Mouse (Mus musculus): ENCODE results near the gene Lactbl1. TPM values are rescaled to one million over a fixed set of nuclear protein-coding genes. Genes with fewer than 3 reads are reported as not detected.

The Lactbl1 gene
- polyA plus RNA-seq, 1 experiment: 0.04 TPM

- H3K4me3 ChIP-seq (replicated peaks): no peak overlapping the region
- no peaks in the 10 kb centered on the region for H3K36me3 ChIP-seq (replicated peaks; ENCODE audit: low read length)
- H3K9me3 ChIP-seq: no peaks in the 10 kb centered on the region
- TF ChIP-seq FLI1 (IDR thresholded peaks at IDR 0.05; ENCODE audit: low read length) (no peak), GATA1 (IDR thresholded peaks at IDR 0.05; ENCODE audit: borderline replicate concordance, low read length) (no peak)
- peaks cover 54% of the 10 kb centered on the region for H3K4me1 ChIP-seq
- peaks cover 18% of the 10 kb centered on the region for H3K27me3 ChIP-seq (replicated peaks)
Measured at GRCm38 (mm10) chr4:136672335-136673090, 50.1 kb downstream of the Lactbl1 start.

GRCm38 (mm10) chr4:136675439-136675838 is 53.0 kb downstream of the Lactbl1 start:
- no peak for TF ChIP-seq FLI1 (IDR thresholded peaks at IDR 0.05; ENCODE audit: low read length)
- TF ChIP-seq GATA1 (IDR thresholded peaks at IDR 0.05; ENCODE audit: borderline replicate concordance, low read length): no peak
- H3K4me1 ChIP-seq: peaks cover 67% of the 10 kb centered on the region
- no peak overlapping the region for H3K4me3 ChIP-seq (replicated peaks)
- H3K9me3 ChIP-seq: no peaks in the 10 kb centered on the region
- peaks cover 12% of the 10 kb centered on the region for H3K27me3 ChIP-seq (replicated peaks)
- no peaks in the 10 kb centered on the region for H3K36me3 ChIP-seq (replicated peaks; ENCODE audit: low read length)

GRCm38 (mm10) chr4:136678480-136678879 is 56.1 kb downstream of the Lactbl1 start:
- H3K9me3 ChIP-seq: no peaks in the 10 kb centered on the region
- no peaks in the 10 kb centered on the region for H3K36me3 ChIP-seq (replicated peaks; ENCODE audit: low read length)
- peaks cover 82% of the 10 kb centered on the region for H3K4me1 ChIP-seq
- TF ChIP-seq FLI1 (IDR thresholded peaks at IDR 0.05; ENCODE audit: low read length): no peak
- no peak for TF ChIP-seq GATA1 (IDR thresholded peaks at IDR 0.05; ENCODE audit: borderline replicate concordance, low read length)
- H3K4me3 ChIP-seq (replicated peaks): no peak overlapping the region
- H3K27me3 ChIP-seq (replicated peaks): peaks cover 4% of the 10 kb centered on the region

- peaks cover 2% of the 10 kb centered on the region for H3K27me3 ChIP-seq (replicated peaks)
- TF ChIP-seq FLI1 (IDR thresholded peaks at IDR 0.05; ENCODE audit: low read length) (no peak), GATA1 (IDR thresholded peaks at IDR 0.05; ENCODE audit: borderline replicate concordance, low read length) (no peak)
Measured at GRCm38 (mm10) chr4:136679221-136679620, 56.8 kb downstream of the Lactbl1 start.

GRCm38 (mm10) chr4:136680641-136681040 is 58.2 kb downstream of the Lactbl1 start:
- H3K36me3 ChIP-seq (replicated peaks; ENCODE audit: low read length): no peaks in the 10 kb centered on the region
- no peak overlapping the region for H3K4me3 ChIP-seq (replicated peaks)
- H3K4me1 ChIP-seq: peaks cover 89% of the 10 kb centered on the region
- no peaks in the 10 kb centered on the region for H3K9me3 ChIP-seq
- TF ChIP-seq FLI1 (IDR thresholded peaks at IDR 0.05; ENCODE audit: low read length): no peak
- no peak for TF ChIP-seq GATA1 (IDR thresholded peaks at IDR 0.05; ENCODE audit: borderline replicate concordance, low read length)
- H3K27me3 ChIP-seq (replicated peaks): peaks cover 2% of the 10 kb centered on the region

More at GRCm38 (mm10) chr4:136679221-136679620, 56.8 kb downstream of the Lactbl1 start:
- Histone ChIP-seq H3K36me3 (replicated peaks; ENCODE audit: low read length) (no peaks in the 10 kb centered on the region), H3K4me3 (replicated peaks) (no peak overlapping the region), H3K4me1 (peaks cover 82% of the 10 kb centered on the region), H3K9me3 (no peaks in the 10 kb centered on the region)

- Histone ChIP-seq H3K36me3 (replicated peaks; ENCODE audit: low read length) (no peaks in the 10 kb centered on the region), H3K4me3 (replicated peaks) (no peak overlapping the region), H3K9me3 (no peaks in the 10 kb centered on the region), H3K4me1 (peaks cover 57% of the 10 kb centered on the region), H3K27me3 (replicated peaks) (peaks cover 4% of the 10 kb centered on the region)
- TF ChIP-seq FLI1 (IDR thresholded peaks at IDR 0.05; ENCODE audit: low read length): no peak
- TF ChIP-seq GATA1 (IDR thresholded peaks at IDR 0.05; ENCODE audit: borderline replicate concordance, low read length): no peak
Measured at GRCm38 (mm10) chr4:136684485-136684884, 62.1 kb downstream of the Lactbl1 start.

GRCm38 (mm10) chr4:136685431-136685869 is 63.0 kb downstream of the Lactbl1 start:
- H3K9me3 ChIP-seq: no peaks in the 10 kb centered on the region
- TF ChIP-seq GATA1 (IDR thresholded peaks at IDR 0.05; ENCODE audit: borderline replicate concordance, low read length): no peak
- TF ChIP-seq FLI1 (IDR thresholded peaks at IDR 0.05; ENCODE audit: low read length): no peak
- no peak overlapping the region for H3K4me3 ChIP-seq (replicated peaks)
- no peaks in the 10 kb centered on the region for H3K36me3 ChIP-seq (replicated peaks; ENCODE audit: low read length)
- peaks cover 10% of the 10 kb centered on the region for H3K27me3 ChIP-seq (replicated peaks)
- H3K4me1 ChIP-seq: peaks cover 52% of the 10 kb centered on the region

- TF ChIP-seq GATA1 (IDR thresholded peaks at IDR 0.05; ENCODE audit: borderline replicate concordance, low read length) (no peak), FLI1 (IDR thresholded peaks at IDR 0.05; ENCODE audit: low read length) (no peak)
Measured at GRCm38 (mm10) chr4:136688113-136688512, 65.7 kb downstream of the Lactbl1 start.

More at GRCm38 (mm10) chr4:136688113-136688512, 65.7 kb downstream of the Lactbl1 start:
- H3K4me1 ChIP-seq: peaks cover 35% of the 10 kb centered on the region
- H3K9me3 ChIP-seq: peaks cover 5% of the 10 kb centered on the region
- H3K27me3 ChIP-seq (replicated peaks): peaks cover 20% of the 10 kb centered on the region
- no peaks in the 10 kb centered on the region for H3K36me3 ChIP-seq (replicated peaks; ENCODE audit: low read length)
- H3K4me3 ChIP-seq (replicated peaks): no peak overlapping the region

Other genes starting within 250 kb of the Lactbl1 start
- not detected in 2 replicates for gene Htr1d, start 199.1 kb upstream of the Lactbl1 start, polyA plus RNA-seq (2012; ENCODE audit: insufficient read depth, low replicate concordance)
- gene 6030445D17Rik, start 160.4 kb upstream of the Lactbl1 start, polyA plus RNA-seq (2012; ENCODE audit: insufficient read depth, low replicate concordance): not detected in 2 replicates
- 0.11 and 0.22 TPM in 2 replicates for gene Luzp1, start 152.9 kb upstream of the Lactbl1 start, polyA plus RNA-seq (2012; ENCODE audit: insufficient read depth, low replicate concordance)
- gene Kdm1a, start 19.9 kb upstream of the Lactbl1 start, polyA plus RNA-seq (2012; ENCODE audit: insufficient read depth, low replicate concordance): 7.1 and 8.2 TPM in 2 replicates
- not detected in 2 replicates for gene Tex46, start 12.2 kb upstream of the Lactbl1 start, polyA plus RNA-seq (2012; ENCODE audit: insufficient read depth, low replicate concordance)
- gene Ephb2, start 213.4 kb downstream of the Lactbl1 start, polyA plus RNA-seq (2012; ENCODE audit: insufficient read depth, low replicate concordance): 0.20 TPM in 1 of 2 replicates, not detected in the other

Data from megakaryocyte, embryonic 14.5 days (primary cell).